Mouse (Mus musculus): ENCODE results near the gene Cacng6. TPM values are rescaled to one million over a fixed set of nuclear protein-coding genes. Genes with fewer than 3 reads are reported as not detected.

Cacng6 gene
- polyA plus RNA-seq, 1 experiment, result 15.0 TPM

- no peaks in the 10 kb centered on the region for H3K36me3 ChIP-seq (ENCODE audit: control insufficient read depth, insufficient read depth)
- H3K4me3 ChIP-seq, result peak overlapping the region; percentile 5
- no peaks in the 10 kb centered on the region for H3K79me2 ChIP-seq (ENCODE audit: control insufficient read depth, insufficient read depth)
- H3K27me3 ChIP-seq (ENCODE audit: control insufficient read depth, insufficient read depth, insufficient read length), result peaks cover 11% of the 10 kb centered on the region
- TF ChIP-seq POLR2AphosphoS2 (IDR thresholded peaks at IDR 0.05; ENCODE audit: insufficient read length, low read depth) (no peak), SRF (IDR thresholded peaks at IDR 0.05; ENCODE audit: control insufficient read depth, insufficient read length, low read depth) (no peak), MYOG (IDR thresholded peaks at IDR 0.05; ENCODE audit: control insufficient read depth in 1 of 3, insufficient read depth in 1 of 3, insufficient read length in 2 of 3, low read depth in 2 of 3) (no peak), MAX (IDR thresholded peaks at IDR 0.05; ENCODE audit: low read depth) (no peak), MYOD1 (IDR thresholded peaks at IDR 0.05; ENCODE audit: control insufficient read depth in 1 of 3, insufficient read length in 2 of 3, low read depth in 2 of 3) (no peak), TCF12 (IDR thresholded peaks at IDR 0.05; ENCODE audit: insufficient read depth, poor library complexity, severe bottlenecking) (no peak), POLR2A (IDR thresholded peaks at IDR 0.05; ENCODE audit: insufficient read length, low read depth) (no peak), TCF3 (IDR thresholded peaks at IDR 0.05; ENCODE audit: insufficient read length, low read depth) (no peak), REST (IDR thresholded peaks at IDR 0.05; ENCODE audit: insufficient read depth, insufficient read length) (no peak), CEBPB (IDR thresholded peaks at IDR 0.05; ENCODE audit: insufficient read depth, poor library complexity, severe bottlenecking) (no peak), E2F4 (IDR thresholded peaks at IDR 0.05; ENCODE audit: insufficient read depth) (no peak), USF1 (IDR thresholded peaks at IDR 0.05; ENCODE audit: low read depth) (no peak)
- no peak overlapping the region for H3ac ChIP-seq (ENCODE audit: control insufficient read depth, insufficient read length)
- H3K4me2 ChIP-seq (ENCODE audit: low read depth), result peak overlapping the region; percentile 58
These were observed 12.0 kb upstream of the Cacng6 start for GRCm38 (mm10) chr7:3412036-3412435.

- TF ChIP-seq MAX (IDR thresholded peaks at IDR 0.05; ENCODE audit: low read depth) (no peak), REST (IDR thresholded peaks at IDR 0.05; ENCODE audit: insufficient read depth, insufficient read length) (no peak), E2F4 (IDR thresholded peaks at IDR 0.05; ENCODE audit: insufficient read depth) (no peak), MYOD1 (IDR thresholded peaks at IDR 0.05; ENCODE audit: control insufficient read depth in 1 of 3, insufficient read length in 2 of 3, low read depth in 2 of 3) (no peak), POLR2AphosphoS2 (IDR thresholded peaks at IDR 0.05; ENCODE audit: insufficient read length, low read depth) (no peak), MYOG (IDR thresholded peaks at IDR 0.05; ENCODE audit: control insufficient read depth in 1 of 3, insufficient read depth in 1 of 3, insufficient read length in 2 of 3, low read depth in 2 of 3) (no peak), CEBPB (IDR thresholded peaks at IDR 0.05; ENCODE audit: insufficient read depth, poor library complexity, severe bottlenecking) (no peak), USF1 (IDR thresholded peaks at IDR 0.05; ENCODE audit: low read depth) (no peak), TCF12 (IDR thresholded peaks at IDR 0.05; ENCODE audit: insufficient read depth, poor library complexity, severe bottlenecking) (no peak), SRF (IDR thresholded peaks at IDR 0.05; ENCODE audit: control insufficient read depth, insufficient read length, low read depth) (no peak), TCF3 (IDR thresholded peaks at IDR 0.05; ENCODE audit: insufficient read length, low read depth) (no peak), POLR2A (IDR thresholded peaks at IDR 0.05; ENCODE audit: insufficient read length, low read depth) (no peak)
- Histone ChIP-seq H3K4me3 (no peak overlapping the region), H3K79me2 (ENCODE audit: control insufficient read depth, insufficient read depth) (no peaks in the 10 kb centered on the region), H3K27me3 (ENCODE audit: control insufficient read depth, insufficient read depth, insufficient read length) (peaks cover 11% of the 10 kb centered on the region), H3ac (ENCODE audit: control insufficient read depth, insufficient read length) (peak overlapping the region; percentile 22), H3K4me2 (ENCODE audit: low read depth) (no peak overlapping the region), H3K36me3 (ENCODE audit: control insufficient read depth, insufficient read depth) (no peaks in the 10 kb centered on the region)
These were observed 9.1 kb upstream of the Cacng6 start for GRCm38 (mm10) chr7:3414888-3415287.

GRCm38 (mm10) chr7:3415378-3415777 lies 8.6 kb upstream of the Cacng6 start:
- no peaks in the 10 kb centered on the region for H3K36me3 ChIP-seq (ENCODE audit: control insufficient read depth, insufficient read depth)
- no peaks in the 10 kb centered on the region for H3K79me2 ChIP-seq (ENCODE audit: control insufficient read depth, insufficient read depth)
- H3ac ChIP-seq (ENCODE audit: control insufficient read depth, insufficient read length), result peak overlapping the region; percentile 22
- peak overlapping the region; percentile 2 for H3K4me2 ChIP-seq (ENCODE audit: low read depth)
- TF ChIP-seq REST (IDR thresholded peaks at IDR 0.05; ENCODE audit: insufficient read depth, insufficient read length) (no peak), USF1 (IDR thresholded peaks at IDR 0.05; ENCODE audit: low read depth) (no peak), POLR2A (IDR thresholded peaks at IDR 0.05; ENCODE audit: insufficient read length, low read depth) (no peak), SRF (IDR thresholded peaks at IDR 0.05; ENCODE audit: control insufficient read depth, insufficient read length, low read depth) (no peak), MYOG (IDR thresholded peaks at IDR 0.05; ENCODE audit: control insufficient read depth in 1 of 3, insufficient read depth in 1 of 3, insufficient read length in 2 of 3, low read depth in 2 of 3) (no peak), CEBPB (IDR thresholded peaks at IDR 0.05; ENCODE audit: insufficient read depth, poor library complexity, severe bottlenecking) (no peak), MYOD1 (IDR thresholded peaks at IDR 0.05; ENCODE audit: control insufficient read depth in 1 of 3, insufficient read length in 2 of 3, low read depth in 2 of 3) (no peak), TCF12 (IDR thresholded peaks at IDR 0.05; ENCODE audit: insufficient read depth, poor library complexity, severe bottlenecking) (no peak), E2F4 (IDR thresholded peaks at IDR 0.05; ENCODE audit: insufficient read depth) (no peak), POLR2AphosphoS2 (IDR thresholded peaks at IDR 0.05; ENCODE audit: insufficient read length, low read depth) (no peak), MAX (IDR thresholded peaks at IDR 0.05; ENCODE audit: low read depth) (no peak)
- no peak overlapping the region for H3K4me3 ChIP-seq
- H3K27me3 ChIP-seq (ENCODE audit: control insufficient read depth, insufficient read depth, insufficient read length), result peaks cover 11% of the 10 kb centered on the region

- Histone ChIP-seq H3K79me2 (ENCODE audit: control insufficient read depth, insufficient read depth) (no peaks in the 10 kb centered on the region), H3ac (ENCODE audit: control insufficient read depth, insufficient read length) (no peak overlapping the region), H3K27me3 (ENCODE audit: control insufficient read depth, insufficient read depth, insufficient read length) (peaks cover 6% of the 10 kb centered on the region), H3K4me2 (ENCODE audit: low read depth) (no peak overlapping the region), H3K4me3 (no peak overlapping the region), H3K36me3 (ENCODE audit: control insufficient read depth, insufficient read depth) (no peaks in the 10 kb centered on the region)
- no peak for TF ChIP-seq TCF12 (IDR thresholded peaks at IDR 0.05; ENCODE audit: insufficient read depth, poor library complexity, severe bottlenecking)
- TF ChIP-seq USF1 (IDR thresholded peaks at IDR 0.05; ENCODE audit: low read depth), result no peak
- TF ChIP-seq SRF (IDR thresholded peaks at IDR 0.05; ENCODE audit: control insufficient read depth, insufficient read length, low read depth), result no peak
- TF ChIP-seq TCF3 (IDR thresholded peaks at IDR 0.05; ENCODE audit: insufficient read length, low read depth), result no peak
- no peak for TF ChIP-seq POLR2AphosphoS2 (IDR thresholded peaks at IDR 0.05; ENCODE audit: insufficient read length, low read depth)
- no peak for TF ChIP-seq POLR2A (IDR thresholded peaks at IDR 0.05; ENCODE audit: insufficient read length, low read depth)
- no peak for TF ChIP-seq CEBPB (IDR thresholded peaks at IDR 0.05; ENCODE audit: insufficient read depth, poor library complexity, severe bottlenecking)
- no peak for TF ChIP-seq REST (IDR thresholded peaks at IDR 0.05; ENCODE audit: insufficient read depth, insufficient read length)
- no peak for TF ChIP-seq MYOG (IDR thresholded peaks at IDR 0.05; ENCODE audit: control insufficient read depth in 1 of 3, insufficient read depth in 1 of 3, insufficient read length in 2 of 3, low read depth in 2 of 3)
- no peak for TF ChIP-seq MAX (IDR thresholded peaks at IDR 0.05; ENCODE audit: low read depth)
- no peak for TF ChIP-seq E2F4 (IDR thresholded peaks at IDR 0.05; ENCODE audit: insufficient read depth)
- no peak for TF ChIP-seq MYOD1 (IDR thresholded peaks at IDR 0.05; ENCODE audit: control insufficient read depth in 1 of 3, insufficient read length in 2 of 3, low read depth in 2 of 3)
These were observed 4.1 kb upstream of the Cacng6 start for GRCm38 (mm10) chr7:3419941-3420340.

All from myocyte (in vitro differentiated cells).